Mouse (Mus musculus): ENCODE results near the gene Pycr2. TPM values are rescaled to one million over a fixed set of nuclear protein-coding genes. Genes with fewer than 3 reads are reported as not detected.

The Pycr2 gene
- polyA plus RNA-seq, 1 experiment: 40.2 TPM

DNA sequence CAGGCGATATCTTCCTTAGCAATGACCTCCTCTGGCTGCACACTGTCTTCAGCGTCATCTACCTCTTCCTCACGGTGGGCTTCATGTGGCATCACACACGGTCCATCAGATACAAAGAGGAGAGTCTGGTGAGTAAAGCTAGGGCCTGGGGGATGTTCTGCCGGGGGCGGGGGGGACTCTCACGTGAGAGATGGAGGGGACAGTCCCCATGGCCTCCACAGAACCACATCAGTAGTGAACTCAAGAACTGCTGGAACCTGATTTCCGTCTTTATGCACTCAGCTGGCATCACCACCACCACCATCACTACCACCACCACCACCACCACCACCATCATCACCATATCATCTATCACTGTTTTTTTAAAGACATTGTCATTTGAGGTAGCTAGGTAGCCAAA, 52.3 kb downstream of the Pycr2 start:
- Histone ChIP-seq H3K27ac (ENCODE audit: insufficient read depth, low read length) (no peak overlapping the region), H3K4me1 (ENCODE audit: control insufficient read depth, insufficient read depth, low read length) (no peaks in the 10 kb centered on the region), H3K27me3 (ENCODE audit: control insufficient read depth, insufficient read depth, low read length) (no peaks in the 10 kb centered on the region), H3K4me3 (replicated peaks; ENCODE audit: insufficient read depth, low read depth, low read length) (no peak overlapping the region)
- no peak for TF ChIP-seq POLR2A (IDR thresholded peaks at IDR 0.05; ENCODE audit: borderline replicate concordance, insufficient read depth, low read length)
- no peak for TF ChIP-seq CTCF (IDR thresholded peaks at IDR 0.05; ENCODE audit: borderline replicate concordance, insufficient read depth, low read depth, low read length)
- 89% methylated on average over 8 of the region's 8 CpGs for WGBS
- no peak for DNase-seq

DNA sequence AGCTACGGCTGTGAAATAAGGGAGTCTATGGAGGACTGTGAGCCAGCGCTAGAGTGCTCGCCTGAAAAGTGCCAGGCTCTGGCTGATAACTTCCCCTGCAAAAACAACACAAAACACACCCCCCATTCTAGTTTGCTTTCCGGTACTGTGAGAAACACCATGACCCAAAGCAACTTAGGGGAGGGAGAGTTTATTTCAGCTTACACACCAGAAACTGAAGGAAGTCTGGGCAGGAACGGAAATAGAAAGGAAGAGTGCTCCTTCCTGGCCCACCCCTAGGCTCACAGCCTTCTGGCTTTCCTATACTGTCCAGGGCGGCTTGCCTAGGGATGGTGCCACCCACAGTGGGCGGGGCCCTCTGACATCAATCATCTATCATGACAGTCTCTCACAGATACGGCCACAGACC, 52.9 kb downstream of the Pycr2 start:
- DNase-seq: no peak
- H3K4me1 ChIP-seq (ENCODE audit: control insufficient read depth, insufficient read depth, low read length): no peaks in the 10 kb centered on the region
- no peaks in the 10 kb centered on the region for H3K27me3 ChIP-seq (ENCODE audit: control insufficient read depth, insufficient read depth, low read length)
- H3K4me3 ChIP-seq (replicated peaks; ENCODE audit: insufficient read depth, low read depth, low read length): no peak overlapping the region
- WGBS: 86% methylated on average over 8 of the region's 8 CpGs
- no peak for TF ChIP-seq POLR2A (IDR thresholded peaks at IDR 0.05; ENCODE audit: borderline replicate concordance, insufficient read depth, low read length)
- TF ChIP-seq CTCF (IDR thresholded peaks at IDR 0.05; ENCODE audit: borderline replicate concordance, insufficient read depth, low read depth, low read length): no peak
- H3K27ac ChIP-seq (ENCODE audit: insufficient read depth, low read length): no peak overlapping the region

Other genes with a start within 250 kb of the Pycr2 start
- gene Mixl1, start 207.3 kb upstream of the Pycr2 start, polyA plus RNA-seq (2012; rRNA removed): not detected in 2 replicates
- 27.2 and 28.1 TPM in 2 replicates for gene Acbd3, start 178.2 kb upstream of the Pycr2 start, polyA plus RNA-seq (2012; rRNA removed)
- gene H3f3a, start 90.3 kb upstream of the Pycr2 start, polyA plus RNA-seq (2012; rRNA removed): 463 and 518 TPM in 2 replicates
- gene Sde2, start 53.2 kb upstream of the Pycr2 start, polyA plus RNA-seq (2012; rRNA removed): 16.8 and 17.7 TPM in 2 replicates
- 0.18 TPM in 1 of 2 replicates, not detected in the other for gene Lefty2, start 11.2 kb upstream of the Pycr2 start, polyA plus RNA-seq (2012; rRNA removed)
- 3.6 and 3.7 TPM in 2 replicates for gene Lefty1, start 30.7 kb downstream of the Pycr2 start, polyA plus RNA-seq (2012; rRNA removed)
- gene Tmem63a, start 38.1 kb downstream of the Pycr2 start, polyA plus RNA-seq (2012; rRNA removed): 87.8 and 117 TPM in 2 replicates
- 54.8 and 61.0 TPM in 2 replicates for gene Ephx1, start 116.6 kb downstream of the Pycr2 start, polyA plus RNA-seq (2012; rRNA removed)
- 0.05 TPM in 1 of 2 replicates, not detected in the other for gene 9130409I23Rik, start 146.9 kb downstream of the Pycr2 start, polyA plus RNA-seq (2012; rRNA removed)
- gene Nvl, start 239.9 kb downstream of the Pycr2 start, polyA plus RNA-seq (2012; rRNA removed): 52.6 and 61.5 TPM in 2 replicates
- gene Cnih4, start 240.4 kb downstream of the Pycr2 start, polyA plus RNA-seq (2012; rRNA removed): 31.2 and 32.4 TPM in 2 replicates

All from cerebellum, adult 2 months (tissue).